Mouse (Mus musculus) brain, embryonic 14.5 days (tissue): ENCODE measurements at regions not wholly inside any gene's neighbourhood (a gene's known extent, or its start where the extent isn't known, plus 50 kb on each side); places are given as distances from the start of the nearest gene placed in this dataset.

Experiments
- CTCF ChIP-seq: fragments of 200-500 bp; IDR thresholded peaks from 2 replicates; pipeline ENCODE4 v1.5.1; 2012; ENCODE audit warnings: inconsistent platforms, mild to moderate bottlenecking, moderate library complexity, borderline replicate concordance; ENCODE audit not compliant: insufficient read depth, insufficient read length; ENCODE audit errors: extremely low read depth
- POLR2A ChIP-seq: fragments of 200-500 bp; IDR thresholded peaks from 2 replicates; pipeline ENCODE4 v1.6.1; 2012; ENCODE audit warnings: mild to moderate bottlenecking, inconsistent platforms, borderline replicate concordance; ENCODE audit not compliant: poor library complexity, insufficient read depth, insufficient read length, severe bottlenecking; ENCODE audit errors: extremely low read depth

GRCm38 (mm10) chr16:19035781-19036180 is 158.9 kb downstream of the Hira start:
- TF ChIP-seq CTCF (no peak), POLR2A (no peak)
